Mouse (Mus musculus): ENCODE measurements around the gene Adgrf1. TPM values are rescaled to one million over a fixed set of nuclear protein-coding genes. Genes with fewer than 3 reads are reported as not detected.
A peak's percentile ranks its signal among the peaks of the same experiment; 100 is the strongest.

Gene Adgrf1
- total and polyA plus RNA-seq, 3 experiments, result not detected

DNA sequence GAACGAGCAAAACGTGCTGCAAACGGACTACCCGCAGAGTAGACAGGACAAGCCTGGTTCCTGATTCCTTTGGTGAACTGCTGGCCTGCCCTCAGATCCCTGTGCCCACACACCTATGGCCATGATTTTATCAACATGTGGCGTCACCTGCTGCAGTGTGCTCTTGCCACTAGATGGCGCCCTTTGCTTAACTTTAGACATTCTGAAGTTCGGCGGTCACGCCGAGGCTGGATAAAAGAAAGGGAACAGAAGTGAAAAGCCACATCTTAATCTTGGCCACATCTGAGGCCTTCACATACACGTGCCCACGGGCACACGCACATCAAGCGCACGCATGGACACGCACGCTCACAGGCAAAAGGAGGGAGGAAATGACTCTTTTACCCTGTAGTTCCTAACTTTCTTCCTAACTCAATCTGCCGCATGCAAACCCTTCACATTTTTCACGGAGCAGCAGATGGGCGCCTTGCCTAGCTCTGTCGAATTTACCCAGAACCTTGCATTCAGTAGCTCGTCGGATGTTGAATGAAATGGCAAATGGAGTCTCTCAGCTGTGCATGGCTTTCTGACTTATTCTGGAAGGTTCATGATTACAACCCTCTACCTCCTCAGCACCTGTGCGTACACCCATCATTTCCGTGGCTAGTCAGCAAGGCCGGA is 4.8 kb upstream of the Adgrf1 start:
- Histone ChIP-seq H3K79me2 (ENCODE audit: control insufficient read depth, insufficient read depth, low read length, poor library complexity) (no peaks in the 10 kb centered on the region), H3K9ac (ENCODE audit: control insufficient read depth, low read depth, low read length, poor library complexity, severe bottlenecking) (no peak overlapping the region), H3K4me1 (ENCODE audit: control insufficient read depth in 1 of 2, insufficient read depth in 2 of 2, low read length in 2 of 2) (no peaks in the 10 kb centered on the region), H3K27me3 (ENCODE audit: control insufficient read depth in 1 of 2, insufficient read depth in 2 of 2, low read length in 2 of 2) (no peaks in the 10 kb centered on the region), H3K9me3 (replicated peaks; ENCODE audit: insufficient read depth, low read length) (no peaks in the 10 kb centered on the region), H3K27ac (ENCODE audit: control insufficient read depth, low read depth, low read length) (no peak overlapping the region), H3K36me3 (ENCODE audit: control insufficient read depth in 1 of 2, insufficient read depth in 2 of 2, low read length in 2 of 2) (no peaks in the 10 kb centered on the region), H3K4me3 (ENCODE audit: control insufficient read depth in 1 of 2, insufficient read depth in 1 of 2, low read depth in 2 of 2, low read length in 2 of 2) (no peak overlapping the region)
- DNase-seq (ENCODE audit: low read depth, low spot score), result peak; percentile 13
- no peak for TF ChIP-seq ZNF384 (IDR thresholded peaks at IDR 0.05; ENCODE audit: low read depth, low read length)
- TF ChIP-seq RCOR1 (IDR thresholded peaks at IDR 0.05; ENCODE audit: low read depth, low read length), result no peak
- no peak for TF ChIP-seq CHD1 (IDR thresholded peaks at IDR 0.05; ENCODE audit: low read depth, low read length)
- peak in 2 of 3 experiments; percentile 12 to 28; a peak in 4 of 6 replicates for TF ChIP-seq CTCF (IDR thresholded peaks at IDR 0.05 in 2 of 3, conservative IDR thresholded peaks at IDR 0.05 in 1 of 3; ENCODE audit: control insufficient read depth in 1 of 3, insufficient read depth in 1 of 3, low read depth in 2 of 3, low read length in 3 of 3, poor library complexity in 1 of 3, severe bottlenecking in 1 of 3)
- no peak for TF ChIP-seq MAX (IDR thresholded peaks at IDR 0.05; ENCODE audit: low read length)
- no peak for TF ChIP-seq ELF1 (IDR thresholded peaks at IDR 0.05; ENCODE audit: low read depth, low read length)
- TF ChIP-seq RAD21 (IDR thresholded peaks at IDR 0.05; ENCODE audit: low read depth, low read length), result peak; percentile 11; the same call in 1 of the 2 replicates
- TF ChIP-seq NELFE (IDR thresholded peaks at IDR 0.05; ENCODE audit: low read depth, low read length), result no peak
- no peak for TF ChIP-seq MEF2A (IDR thresholded peaks at IDR 0.05; ENCODE audit: extremely low read depth, insufficient replicate concordance, low read depth, low read length, poor library complexity, severe bottlenecking)
- no peak for TF ChIP-seq MAFK (IDR thresholded peaks at IDR 0.05; ENCODE audit: borderline replicate concordance, low read depth, low read length)
- TF ChIP-seq ZMIZ1 (IDR thresholded peaks at IDR 0.05; ENCODE audit: low read depth, low read length), result no peak
- no peak for TF ChIP-seq MYC (IDR thresholded peaks at IDR 0.05; ENCODE audit: low read depth, low read length)
- no peak for TF ChIP-seq TAL1 (IDR thresholded peaks at IDR 0.05; ENCODE audit: low read length)
- TF ChIP-seq EP300 (IDR thresholded peaks at IDR 0.05; ENCODE audit: low read depth in 1 of 2, low read length in 2 of 2), result no peak
- TF ChIP-seq BHLHE40 (IDR thresholded peaks at IDR 0.05; ENCODE audit: borderline replicate concordance, low read depth, low read length), result no peak
- no peak for TF ChIP-seq MYB (IDR thresholded peaks at IDR 0.05; ENCODE audit: low read depth, low read length)

DNA sequence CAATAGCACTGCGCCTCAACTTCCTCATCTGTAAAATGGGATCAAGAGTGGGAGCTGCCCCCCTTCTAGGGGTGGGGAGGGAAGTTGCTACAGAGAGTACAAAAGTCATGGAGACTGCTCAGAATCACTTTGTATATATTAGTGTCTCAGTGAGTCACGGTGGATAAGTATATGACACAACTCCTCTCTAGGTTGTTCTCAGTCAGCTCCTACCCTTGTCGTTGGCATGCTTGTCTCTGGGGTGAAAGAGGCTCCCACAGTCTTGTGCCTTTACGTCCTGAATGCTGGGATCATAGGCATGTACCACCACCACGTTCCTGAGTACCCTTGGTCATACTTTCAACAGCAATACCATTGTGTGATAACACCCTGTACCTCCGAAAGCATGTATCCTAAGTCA is 4.2 kb upstream of the Adgrf1 start:
- Histone ChIP-seq H3K36me3 (ENCODE audit: control insufficient read depth in 1 of 2, insufficient read depth in 2 of 2, low read length in 2 of 2) (no peaks in the 10 kb centered on the region), H3K9ac (ENCODE audit: control insufficient read depth, low read depth, low read length, poor library complexity, severe bottlenecking) (no peak overlapping the region), H3K4me1 (ENCODE audit: control insufficient read depth in 1 of 2, insufficient read depth in 2 of 2, low read length in 2 of 2) (no peaks in the 10 kb centered on the region), H3K27me3 (ENCODE audit: control insufficient read depth in 1 of 2, insufficient read depth in 2 of 2, low read length in 2 of 2) (no peaks in the 10 kb centered on the region), H3K4me3 (ENCODE audit: control insufficient read depth in 1 of 2, insufficient read depth in 1 of 2, low read depth in 2 of 2, low read length in 2 of 2) (no peak overlapping the region), H3K27ac (ENCODE audit: control insufficient read depth, low read depth, low read length) (no peak overlapping the region), H3K9me3 (replicated peaks; ENCODE audit: insufficient read depth, low read length) (no peaks in the 10 kb centered on the region), H3K79me2 (ENCODE audit: control insufficient read depth, insufficient read depth, low read length, poor library complexity) (no peaks in the 10 kb centered on the region)
- no peak for DNase-seq (ENCODE audit: low read depth, low spot score)
- TF ChIP-seq MAX (IDR thresholded peaks at IDR 0.05; ENCODE audit: low read length), result no peak
- no peak for TF ChIP-seq MEF2A (IDR thresholded peaks at IDR 0.05; ENCODE audit: extremely low read depth, insufficient replicate concordance, low read depth, low read length, poor library complexity, severe bottlenecking)
- no peak for TF ChIP-seq EP300 (IDR thresholded peaks at IDR 0.05; ENCODE audit: low read depth in 1 of 2, low read length in 2 of 2)
- TF ChIP-seq TCF12 (IDR thresholded peaks at IDR 0.05; ENCODE audit: low read depth, low read length), result no peak
- no peak for TF ChIP-seq MAZ (IDR thresholded peaks at IDR 0.05; ENCODE audit: low read depth, low read length)
- no peak for TF ChIP-seq JUND (IDR thresholded peaks at IDR 0.05; ENCODE audit: low read depth, low read length)
- no peak for TF ChIP-seq ELF1 (IDR thresholded peaks at IDR 0.05; ENCODE audit: low read depth, low read length)
- no peak for TF ChIP-seq CHD2 (IDR thresholded peaks at IDR 0.05; ENCODE audit: low read length)
- TF ChIP-seq POLR2AphosphoS5 (IDR thresholded peaks at IDR 0.05; ENCODE audit: borderline replicate concordance, low read depth, low read length), result no peak
- TF ChIP-seq ZMIZ1 (IDR thresholded peaks at IDR 0.05; ENCODE audit: low read depth, low read length), result no peak
- no peak for TF ChIP-seq MAFK (IDR thresholded peaks at IDR 0.05; ENCODE audit: borderline replicate concordance, low read depth, low read length)
- TF ChIP-seq TAL1 (IDR thresholded peaks at IDR 0.05; ENCODE audit: low read length), result no peak
- TF ChIP-seq RCOR1 (IDR thresholded peaks at IDR 0.05; ENCODE audit: low read depth, low read length), result no peak
- no peak for TF ChIP-seq NELFE (IDR thresholded peaks at IDR 0.05; ENCODE audit: low read depth, low read length)
- TF ChIP-seq KAT2A (conservative IDR thresholded peaks at IDR 0.05; ENCODE audit: low read depth, low read length), result no peak
- TF ChIP-seq TBP (IDR thresholded peaks at IDR 0.05; ENCODE audit: low read depth, low read length), result no peak
